Mouse (Mus musculus) layer of hippocampus, adult 18-20 months (tissue): ENCODE data around the gene Stab2. TPM values are rescaled to one million over a fixed set of nuclear protein-coding genes. Genes with fewer than 3 reads are reported as not detected.

Experiments
- DNase-seq, 2 experiments: peaks; one replicate each; pipeline ENCODE4 v3.0.0; 2022; ENCODE audit warnings: low spot score in 2 of 2
- total RNA-seq, 2 experiments: library from RNA; stranded (reverse); gene quantifications; 2 replicates each; pipeline ENCODE4 v1.2.3; 2021

Gene Stab2
- total RNA-seq, 2 experiments from 2014 or later: 0.40 to 0.41 TPM

DNA sequence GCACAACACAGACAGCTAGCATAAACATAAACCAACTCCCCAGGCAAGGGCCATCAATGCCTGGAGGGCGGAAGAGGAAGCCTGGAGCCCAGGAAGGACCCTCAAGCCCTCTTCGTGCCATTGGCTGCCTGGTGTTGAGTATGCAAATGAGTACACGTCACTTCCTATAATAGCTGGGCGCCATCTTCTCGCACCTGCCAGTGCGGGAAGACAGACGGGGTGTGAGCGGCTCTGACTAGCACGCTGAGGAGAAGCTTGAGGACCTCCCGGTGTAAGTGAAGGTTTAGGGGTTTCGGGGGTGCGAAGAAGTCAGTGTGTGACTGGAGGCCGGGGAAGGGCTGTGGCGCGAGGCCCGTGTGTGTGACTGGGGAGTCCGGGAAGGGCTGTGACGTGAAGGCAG is 99.3 kb downstream of the Stab2 start:
- no peak for DNase-seq

DNA sequence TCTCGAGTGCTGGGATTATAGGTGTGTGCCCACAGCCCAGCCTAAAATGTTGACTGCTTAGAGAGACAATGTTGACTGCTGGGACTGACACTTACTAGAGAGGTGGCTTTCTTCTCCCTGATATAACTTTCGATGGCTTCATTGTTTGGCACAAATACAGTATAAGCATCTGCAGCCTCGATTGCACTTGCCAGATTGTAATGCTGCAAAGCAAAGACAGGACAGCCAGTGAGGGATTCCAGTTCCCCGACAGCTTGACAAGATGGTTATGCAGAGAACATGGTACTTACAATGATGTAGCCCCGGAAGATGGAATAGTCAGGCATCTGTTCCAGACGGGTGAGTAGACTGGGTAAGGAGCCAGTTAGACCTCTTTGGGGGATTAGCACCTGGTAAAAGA is 100.8 kb downstream of the Stab2 start:
- peak; percentile 68 to 76 for DNase-seq

DNA sequence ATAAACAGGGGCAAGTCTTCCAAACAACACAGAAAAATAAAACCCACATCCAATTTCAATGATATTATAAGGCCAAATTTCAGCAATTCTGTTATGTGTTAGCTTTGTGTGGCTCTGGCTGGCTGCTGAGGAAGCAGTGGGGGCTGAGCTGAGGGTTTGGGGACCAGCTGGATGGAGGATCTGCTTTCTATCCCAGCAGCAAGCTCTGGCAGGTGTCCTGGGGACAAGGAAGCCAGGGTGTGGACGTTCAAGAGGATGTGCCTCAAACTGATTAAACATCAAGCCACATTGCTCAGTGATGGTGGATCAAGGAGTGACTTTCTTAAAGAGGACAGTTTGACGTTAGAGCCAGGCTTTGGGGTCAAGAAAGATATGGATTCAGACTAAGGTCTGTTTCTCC is 112.3 kb downstream of the Stab2 start:
- DNase-seq: peak; percentile 32 to 34

DNA sequence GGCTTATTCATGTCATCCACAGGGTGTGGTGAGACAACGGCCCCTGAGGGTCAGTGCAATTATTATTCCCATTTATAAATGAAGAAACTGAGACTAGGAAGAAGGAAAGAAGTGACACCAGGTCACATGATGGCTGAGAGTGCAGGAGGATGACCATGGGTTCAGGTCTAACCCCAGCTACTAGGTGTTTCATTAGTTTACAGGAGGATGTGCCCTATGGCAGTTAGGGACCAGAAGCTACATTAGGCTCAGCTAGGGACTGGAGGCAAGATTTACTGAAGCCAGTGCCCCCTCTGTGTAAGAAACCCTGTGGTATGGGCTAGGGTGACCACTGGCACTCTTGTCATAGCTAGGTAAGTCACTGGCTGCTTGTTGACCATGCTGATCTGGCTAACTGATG is 116.8 kb downstream of the Stab2 start:
- no peak for DNase-seq

DNA sequence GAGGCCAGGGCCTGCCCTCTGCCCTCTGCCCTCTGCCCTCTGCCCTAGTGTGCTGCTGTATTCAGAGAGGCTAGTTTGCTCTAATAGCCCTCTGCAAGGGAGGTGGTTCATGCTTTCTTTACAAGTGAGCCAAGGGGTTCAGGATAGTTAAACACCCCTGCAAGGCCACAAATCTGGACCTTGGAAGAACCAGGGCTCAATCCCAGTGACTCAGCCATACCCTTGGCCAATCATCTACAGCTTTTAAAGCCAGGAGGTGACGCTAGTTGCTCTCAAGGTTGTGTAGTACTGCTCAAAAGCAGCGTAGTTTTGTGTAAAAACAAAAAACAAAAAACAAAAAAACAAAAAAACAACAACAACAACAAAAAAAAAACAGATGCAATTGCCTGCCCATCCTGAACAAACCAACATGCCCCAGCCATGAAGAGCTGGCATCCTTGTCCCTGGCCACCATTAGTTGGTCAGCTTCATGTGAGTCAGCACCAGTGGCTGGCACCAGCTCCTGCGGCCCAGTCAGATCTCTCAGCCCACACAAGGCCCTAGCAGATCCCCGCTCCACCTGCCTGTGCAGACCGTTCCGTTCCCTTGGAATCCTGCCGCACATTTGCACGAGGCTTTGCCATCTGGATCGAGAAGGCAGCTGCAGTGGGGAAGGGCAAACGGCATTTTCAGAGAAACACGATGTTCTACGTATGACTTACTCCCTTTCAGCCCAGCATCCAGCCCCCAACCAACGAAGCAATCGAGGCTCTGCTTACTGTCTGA is 117.5 kb downstream of the Stab2 start:
- DNase-seq: peak; percentile 60 to 84

DNA sequence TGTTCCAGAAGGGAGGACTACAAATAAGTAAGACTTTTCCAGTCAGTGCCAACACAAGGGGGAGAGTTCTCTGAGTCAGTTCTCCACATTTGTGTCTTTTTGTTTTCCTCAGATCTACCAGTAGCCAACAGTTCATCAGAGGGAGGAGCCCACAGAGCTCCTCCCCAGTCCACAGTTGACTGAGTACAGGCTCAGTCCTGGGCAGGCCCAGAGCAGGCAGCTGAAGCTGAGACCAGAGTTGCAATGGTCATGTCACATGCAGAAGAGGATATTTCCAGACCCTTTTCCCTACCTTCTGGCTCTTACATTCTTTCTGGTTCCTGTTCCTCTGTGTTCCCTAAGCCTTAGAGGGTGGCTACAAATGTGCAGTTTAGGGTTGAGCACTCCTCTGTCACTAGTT is 118.4 kb downstream of the Stab2 start:
- peak in 1 of 2 experiments; percentile 21 for DNase-seq

DNA sequence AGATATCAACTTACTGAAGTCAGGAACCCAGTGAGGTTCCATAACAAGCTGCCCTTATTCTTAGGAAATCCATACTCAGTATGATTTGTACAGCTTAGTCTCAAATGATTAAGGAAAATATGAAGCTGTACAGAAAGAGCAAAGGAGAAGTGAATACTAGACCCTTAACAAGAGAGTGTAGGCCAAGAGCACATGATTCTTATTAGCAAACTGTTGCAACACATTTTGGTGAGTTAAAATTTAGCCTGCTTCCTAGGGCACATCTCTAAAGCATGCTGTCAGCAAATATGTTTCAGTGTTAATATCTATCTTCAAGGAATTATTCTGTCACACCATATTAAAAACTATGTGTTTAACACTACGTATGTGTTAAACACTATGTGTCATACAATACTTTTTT is 121.4 kb downstream of the Stab2 start:
- no peak for DNase-seq

DNA sequence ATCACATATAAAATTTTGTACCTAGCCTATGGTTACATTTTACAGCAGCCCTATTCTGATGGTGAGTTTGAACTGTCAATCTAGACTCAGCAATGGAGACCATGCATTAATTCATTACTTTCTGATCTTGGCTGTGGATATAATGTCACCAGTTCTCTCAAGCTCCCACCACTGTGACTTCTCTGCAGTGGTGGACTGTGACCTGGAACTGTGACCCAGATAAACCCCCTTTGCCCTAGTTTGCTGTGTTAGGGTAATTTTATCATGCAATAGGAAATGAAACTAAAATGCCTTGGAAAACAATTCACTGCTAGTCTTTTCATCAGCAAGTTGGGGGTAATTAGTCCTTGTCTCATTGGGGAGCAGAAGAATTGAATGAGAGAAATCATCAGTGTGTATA is 126.4 kb downstream of the Stab2 start:
- DNase-seq: no peak

DNA sequence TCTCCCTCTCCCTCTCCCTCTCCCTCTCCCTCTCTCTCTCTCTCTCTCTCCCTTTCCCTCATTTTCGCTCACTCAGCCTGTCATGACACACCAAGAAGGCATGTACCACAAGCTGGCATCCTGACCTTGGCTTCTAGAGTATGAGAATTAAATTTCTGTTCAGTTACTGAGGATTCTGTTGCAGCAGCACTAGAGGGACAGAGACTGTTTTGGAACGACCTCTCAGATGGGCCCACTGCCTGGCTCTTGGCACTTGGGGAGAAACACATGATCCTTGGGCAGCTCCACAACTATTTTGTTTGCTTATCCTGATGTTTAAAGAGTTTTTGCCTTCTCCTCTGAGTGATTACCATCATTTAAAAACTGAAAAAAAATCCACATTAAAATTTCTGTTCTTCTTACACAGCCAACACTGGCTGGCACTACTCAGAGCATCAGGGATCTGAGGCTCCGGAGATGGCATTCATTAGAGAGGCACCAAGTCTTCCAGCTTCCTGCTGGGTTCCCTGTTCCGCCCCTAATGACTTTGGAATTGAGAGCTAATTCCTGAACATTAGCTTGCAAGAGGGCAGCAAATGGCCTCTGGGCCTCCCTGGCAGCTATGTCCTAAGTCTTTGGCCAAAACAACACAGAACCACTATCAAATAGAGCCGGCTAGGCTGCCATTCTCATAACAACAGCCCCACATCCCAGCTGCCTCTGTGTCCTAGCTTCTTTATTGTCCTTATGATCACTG is 127.6 kb downstream of the Stab2 start:
- no peak for DNase-seq

DNA sequence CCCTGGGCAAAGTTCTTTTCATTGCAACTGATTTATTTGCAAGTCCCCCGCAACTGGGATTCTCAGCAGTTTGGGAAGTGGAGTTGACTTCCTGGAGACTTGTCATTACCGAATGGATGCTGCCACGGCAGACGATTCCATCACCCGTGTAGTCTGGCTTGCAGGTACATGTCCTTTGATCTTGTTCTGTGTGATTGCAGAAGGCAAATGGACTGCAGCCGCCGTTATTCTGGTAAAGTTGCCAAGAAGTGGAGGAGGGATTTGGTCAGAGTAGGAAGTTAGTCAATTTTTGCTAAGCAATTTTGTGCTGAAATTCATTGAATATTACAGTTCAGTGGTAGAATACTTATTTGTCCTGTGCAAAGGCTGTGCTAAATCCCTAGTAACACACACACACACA is 129.1 kb downstream of the Stab2 start:
- DNase-seq: no peak

DNA sequence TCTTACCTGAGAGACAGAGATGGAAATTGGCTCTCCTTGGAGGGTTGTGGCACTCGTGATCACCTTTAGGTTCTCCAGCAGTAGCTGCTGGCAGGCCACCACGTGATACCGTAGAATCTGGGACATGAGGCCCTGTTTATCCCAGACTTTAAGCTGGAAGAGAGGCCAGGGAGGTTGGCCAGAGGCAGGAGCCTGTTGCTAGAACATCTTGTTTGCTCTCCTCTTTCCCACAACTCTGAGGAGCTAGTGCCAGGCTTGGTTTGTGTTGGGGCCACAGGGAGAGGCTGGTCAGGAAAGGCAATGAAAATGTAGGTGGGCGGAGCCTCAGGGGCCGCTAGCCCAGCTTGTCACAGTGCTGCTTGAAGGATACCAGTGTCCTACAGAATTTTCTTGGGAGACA is 135.2 kb downstream of the Stab2 start:
- DNase-seq: no peak

DNA sequence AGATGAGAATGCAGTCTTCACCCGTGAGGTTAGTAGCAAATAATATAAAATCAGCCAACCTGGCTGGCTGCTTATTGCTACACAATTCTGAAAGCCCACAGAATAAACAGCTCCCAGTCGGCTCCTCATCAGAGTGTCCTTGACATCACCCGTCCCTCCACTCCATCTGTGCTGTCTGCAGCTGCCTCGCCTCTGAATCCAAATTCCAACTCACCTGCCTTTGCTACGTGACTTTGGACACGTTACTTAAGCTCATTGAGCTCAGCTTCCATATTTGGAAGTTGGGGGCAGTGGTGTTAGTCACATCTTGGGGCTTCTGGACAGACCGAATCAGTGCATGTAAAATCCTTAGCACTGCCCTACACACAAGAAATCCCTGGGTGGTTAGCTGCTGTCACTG is 135.7 kb downstream of the Stab2 start:
- no peak for DNase-seq

DNA sequence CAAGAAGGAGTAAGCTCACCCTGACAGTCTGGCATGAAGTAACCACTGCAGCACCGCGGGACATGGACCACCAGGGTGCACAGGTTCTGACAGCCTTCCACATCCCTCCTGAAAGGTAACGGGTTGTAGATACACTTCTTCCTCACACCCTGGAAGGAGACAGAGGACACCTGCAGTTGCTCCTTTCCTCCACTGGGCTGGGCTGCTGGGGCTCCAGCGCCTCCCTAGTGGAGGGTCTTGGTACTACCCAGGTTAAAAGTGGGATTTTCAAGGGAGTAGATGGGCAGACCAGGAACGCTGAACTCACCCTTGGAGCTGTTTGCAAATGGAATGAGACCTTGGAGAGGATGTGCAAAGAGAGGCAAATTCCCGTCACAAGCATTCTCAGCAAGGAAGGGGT is 144.4 kb downstream of the Stab2 start:
- no peak for DNase-seq

DNA sequence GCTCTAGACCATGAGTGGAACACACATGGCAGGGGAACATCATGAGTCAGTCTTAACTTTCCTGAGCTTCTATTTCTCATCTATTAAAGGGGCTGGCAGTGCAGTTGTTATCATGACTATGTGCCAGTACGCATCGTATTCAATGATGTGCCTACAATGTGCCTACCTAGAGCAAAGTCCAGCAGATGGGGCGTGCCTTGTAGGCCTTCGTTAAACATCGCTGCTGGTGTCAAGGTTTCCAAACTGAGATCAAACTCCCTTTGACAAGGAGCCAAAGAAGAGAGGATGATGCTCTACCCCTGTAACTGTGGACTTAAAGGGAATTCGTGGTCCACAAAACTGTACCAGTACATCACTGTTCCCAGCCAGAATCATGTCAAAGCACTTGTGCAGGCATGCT is 145.3 kb downstream of the Stab2 start:
- no peak for DNase-seq

DNA sequence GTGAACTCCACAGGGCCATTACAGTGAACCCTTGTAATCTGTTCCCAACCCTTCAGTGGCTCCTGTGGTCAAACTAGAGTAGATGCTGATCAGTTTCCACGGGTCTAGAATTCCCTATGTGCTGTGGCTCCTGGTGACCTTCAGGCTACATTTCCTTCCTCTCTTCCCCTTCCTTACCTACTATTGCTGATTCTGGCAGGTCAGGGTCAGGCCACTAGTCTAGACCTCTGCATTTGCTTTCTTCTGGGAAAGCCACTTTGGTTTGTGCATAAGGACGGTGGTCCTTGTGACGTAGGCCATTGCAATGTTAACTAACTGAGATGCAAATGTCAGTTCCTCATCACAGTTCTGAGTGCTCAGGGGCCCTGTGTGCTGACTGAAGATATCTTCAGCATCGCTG is 147.4 kb downstream of the Stab2 start:
- no peak for DNase-seq

DNA sequence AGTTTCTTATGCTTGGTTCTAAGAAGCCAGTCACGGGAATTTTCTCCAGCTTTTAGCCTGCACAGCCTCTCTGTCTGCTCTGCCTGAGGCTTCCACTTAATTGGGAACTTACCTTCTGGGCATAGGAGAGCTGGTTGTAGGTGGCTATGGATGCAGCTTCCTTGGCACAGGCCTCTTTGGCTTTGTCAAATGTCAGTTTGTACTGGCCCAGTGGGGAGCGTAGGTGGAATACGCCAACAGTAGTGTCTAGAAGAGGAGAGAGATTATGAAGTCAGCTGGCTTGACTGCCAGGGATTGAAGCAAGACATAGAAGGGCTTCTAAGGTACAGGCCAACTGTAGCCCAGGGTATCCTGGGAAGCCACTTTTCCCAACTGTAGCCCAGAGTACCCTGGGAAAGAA is 154.4 kb downstream of the Stab2 start:
- peak in 1 of 2 experiments; percentile 34 for DNase-seq

DNA sequence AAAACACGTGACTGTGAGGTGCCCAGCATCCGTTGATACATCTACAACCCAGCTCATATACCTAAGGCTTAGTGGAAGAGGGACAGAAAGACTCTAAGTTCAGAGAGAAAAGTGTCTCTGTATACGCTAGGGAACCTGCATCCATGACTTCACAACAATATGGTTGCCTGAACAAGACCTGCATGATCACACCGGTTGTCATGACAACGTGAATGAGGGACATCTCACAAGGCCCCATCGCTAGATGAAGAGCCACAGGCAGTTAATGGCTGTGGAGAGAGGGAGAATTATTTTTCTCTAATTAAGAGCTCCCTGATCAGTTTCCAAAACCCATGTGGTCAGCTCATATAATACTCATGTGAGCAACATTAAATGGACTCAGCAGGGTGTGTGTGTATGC is 155.7 kb downstream of the Stab2 start:
- no peak for DNase-seq

DNA sequence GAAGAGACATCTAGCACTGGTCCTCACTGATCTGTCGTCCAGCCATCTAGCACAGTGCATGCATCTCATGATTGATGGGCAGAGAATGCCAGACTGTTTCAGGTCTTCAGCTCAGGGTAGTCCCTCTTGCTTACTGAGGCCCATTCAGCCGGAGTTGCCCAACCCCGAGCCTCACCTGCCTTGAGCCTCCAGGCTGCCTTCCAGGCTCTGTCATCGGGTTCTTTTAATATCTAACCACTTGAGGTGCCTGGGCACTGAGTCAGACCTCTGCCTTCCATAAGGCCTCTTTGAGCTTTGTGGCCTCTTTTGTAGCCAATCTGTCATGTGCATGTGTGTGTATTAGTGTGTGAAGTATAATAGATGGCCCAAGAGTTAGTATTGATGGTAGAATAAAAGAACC is 158.3 kb downstream of the Stab2 start:
- no peak for DNase-seq

DNA sequence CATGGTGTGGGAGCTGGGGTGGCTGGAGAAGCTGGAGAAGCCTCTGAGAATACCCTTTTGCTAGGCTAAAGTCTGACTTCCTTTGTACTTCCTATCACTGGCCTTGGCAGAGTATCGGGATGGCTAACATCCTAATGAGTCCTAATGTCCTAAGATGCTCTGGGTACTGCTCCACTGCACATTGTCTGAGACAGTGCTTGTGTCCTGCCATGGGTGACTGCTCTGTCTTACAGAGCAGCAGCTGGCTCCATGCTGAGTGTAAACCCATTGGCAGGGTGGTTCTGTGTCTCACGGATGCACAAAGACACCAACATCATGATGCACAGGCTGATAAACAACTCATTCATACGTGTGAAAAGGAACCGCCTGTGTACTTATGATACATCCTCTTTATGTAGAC is 158.7 kb downstream of the Stab2 start:
- DNase-seq: no peak

DNA sequence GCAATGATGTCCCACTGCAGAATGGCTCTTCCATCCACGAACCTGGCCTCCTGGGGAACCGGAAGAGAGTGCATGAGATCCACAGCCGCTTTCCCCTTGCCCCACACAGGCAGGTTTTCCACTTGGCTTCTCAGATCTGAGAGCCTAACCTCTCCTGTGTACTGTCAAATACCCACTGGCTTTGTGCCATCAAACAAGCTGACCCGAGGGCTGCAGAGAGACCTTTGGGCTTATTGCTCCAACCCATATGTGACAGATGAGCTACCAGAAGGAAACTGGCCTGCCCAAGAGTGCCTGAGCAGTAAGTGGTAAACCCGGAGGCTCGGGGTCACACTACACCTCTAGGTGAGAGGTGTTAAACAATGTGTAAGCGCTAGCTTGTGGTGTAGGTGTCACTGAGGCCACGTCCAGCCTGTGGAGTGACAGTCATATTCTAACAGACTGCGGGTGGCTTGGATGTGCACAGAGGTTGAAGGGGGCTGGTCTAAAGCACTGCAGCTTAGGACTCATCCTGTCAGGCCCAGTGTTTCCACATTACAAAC is 160.8 kb downstream of the Stab2 start:
- DNase-seq: no peak

DNA sequence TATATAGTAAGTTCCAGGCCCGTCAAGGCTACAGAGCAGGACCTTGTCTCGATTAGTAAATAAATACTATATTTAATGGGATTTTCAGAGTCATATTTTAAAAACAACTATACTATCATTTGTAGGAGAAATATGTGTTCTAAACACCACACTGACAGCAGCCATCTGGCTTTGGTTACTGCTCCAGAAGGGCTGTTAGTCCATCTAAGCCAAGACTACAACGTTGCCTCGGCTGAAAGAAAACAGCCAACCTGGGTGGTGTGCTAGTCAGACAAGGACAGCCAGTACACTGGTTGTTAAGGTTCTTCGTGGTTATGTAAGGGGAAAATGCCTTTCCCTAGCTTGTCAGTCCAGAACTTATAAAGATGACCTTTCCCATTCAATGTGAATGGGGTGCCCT is 165.2 kb downstream of the Stab2 start:
- peak in 1 of 2 experiments; percentile 63 for DNase-seq

DNA sequence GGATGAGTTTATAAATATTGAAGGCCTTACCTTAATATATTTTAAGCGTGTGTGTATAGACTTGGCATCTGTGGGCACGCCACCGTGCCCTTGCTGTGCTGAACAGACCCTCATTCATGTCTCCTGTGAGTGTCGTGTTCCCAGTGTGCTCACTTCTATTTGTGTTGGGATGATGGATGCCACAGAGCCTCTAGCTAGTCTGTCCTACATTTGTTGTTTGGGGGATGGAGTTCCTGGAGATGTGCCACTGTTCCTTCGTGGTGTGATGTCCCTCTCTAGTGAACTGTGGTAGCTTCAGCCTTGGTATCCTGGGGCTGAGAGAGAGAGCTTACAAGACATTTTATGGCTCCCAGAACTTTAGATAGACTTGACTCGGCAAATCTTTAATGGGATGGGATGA is 169.0 kb downstream of the Stab2 start:
- no peak for DNase-seq

DNA sequence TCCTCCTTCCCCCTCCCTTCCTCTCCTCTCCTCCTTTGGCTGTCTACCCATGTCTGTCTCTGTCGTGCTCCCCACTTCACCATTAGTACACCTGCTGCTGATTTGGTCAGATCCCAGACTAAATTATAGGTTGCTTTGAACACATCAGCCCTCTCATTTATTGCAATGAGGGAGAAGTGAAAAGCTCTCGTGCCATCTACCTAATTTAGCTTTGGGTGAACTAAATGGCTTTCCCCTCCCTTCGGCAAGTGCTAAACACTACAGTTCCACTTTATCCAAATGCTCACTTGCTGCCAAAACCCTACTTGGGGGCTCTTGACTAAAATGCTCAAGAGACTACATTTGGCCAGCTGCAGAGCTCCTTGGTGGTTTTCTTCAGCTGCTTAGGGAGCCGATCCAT is 171.0 kb downstream of the Stab2 start:
- DNase-seq: no peak
